Mouse (Mus musculus) left cerebral cortex, postnatal 25 days (tissue): ENCODE data around the gene Pdpk1. TPM values are rescaled to one million over a fixed set of nuclear protein-coding genes. Genes with fewer than 3 reads are reported as not detected.
A peak's percentile ranks its signal among the peaks of the same experiment; 100 is the strongest.

ENCODE experiments used
- DNase-seq, 2 experiments: peaks; one replicate each; pipeline ENCODE4 v3.0.0; 2022; ENCODE audit warnings: low spot score in 2 of 2, mixed read lengths in 1 of 2
- intact Hi-C: fragments of 180-260 bp; cut with DNase I; formaldehyde crosslinking; loops from one replicate; pipeline ENCODE4 v1.15.1; 2025
- total RNA-seq, 2 experiments: library from RNA; stranded (reverse); gene quantifications; 2 replicates each; pipeline ENCODE4 v1.2.3; 2021

Gene Pdpk1
- total RNA-seq, 2 experiments from 2014 or later = 109 to 112 TPM

- no peak for DNase-seq
- intact Hi-C loops = no loop called here
Observed at GRCm38 (mm10) chr17:24056636-24057625, 93.8 kb downstream of the Pdpk1 start.

- DNase-seq = peak in 1 of 2 experiments; percentile 80
- intact Hi-C loops = no loop called here
Observed at GRCm38 (mm10) chr17:24049008-24049407, 101.7 kb downstream of the Pdpk1 start.

- no peak for DNase-seq
- intact Hi-C loops = no loop called here
Observed at GRCm38 (mm10) chr17:24048053-24048452, 102.7 kb downstream of the Pdpk1 start.

- DNase-seq = no peak
- intact Hi-C loops = no loop called here
Observed at GRCm38 (mm10) chr17:24046026-24046425, 104.7 kb downstream of the Pdpk1 start.

GRCm38 (mm10) chr17:24045608-24046007, 105.1 kb downstream of the Pdpk1 start:
- DNase-seq = no peak
- intact Hi-C loops = no loop called here

GRCm38 (mm10) chr17:24044482-24044881, 106.2 kb downstream of the Pdpk1 start:
- no peak for DNase-seq
- intact Hi-C loops = no loop called here

- DNase-seq = no peak
- intact Hi-C loops = no loop called here
Observed at GRCm38 (mm10) chr17:24037844-24038243, 112.9 kb downstream of the Pdpk1 start, which contains the start of gene Prss27. Prss27 (plus strand) TSS chr17:24038144.

- intact Hi-C loops = no loop called here
- DNase-seq = no peak
Observed at GRCm38 (mm10) chr17:24037360-24037759, 113.4 kb downstream of the Pdpk1 start.

GRCm38 (mm10) chr17:24036954-24037353, 113.8 kb downstream of the Pdpk1 start:
- intact Hi-C loops = no loop called here
- DNase-seq = no peak

GRCm38 (mm10) chr17:24035087-24035486, 115.6 kb downstream of the Pdpk1 start:
- intact Hi-C loops = no loop called here
- DNase-seq = no peak

- no peak for DNase-seq
- intact Hi-C loops = no loop called here
Observed at GRCm38 (mm10) chr17:24030551-24030950, 120.2 kb downstream of the Pdpk1 start.

GRCm38 (mm10) chr17:24029477-24029876, 121.2 kb downstream of the Pdpk1 start:
- intact Hi-C loops = no loop called here
- DNase-seq = peak in 1 of 2 experiments; percentile 41

Other genes with a start within 250 kb of the Pdpk1 start
- gene Dcpp3, start 233.5 kb downstream of the Pdpk1 start, total RNA-seq = not detected
- gene Sbp, start 209.3 kb downstream of the Pdpk1 start, total RNA-seq = not detected
- gene Sbpl, start 195.7 kb downstream of the Pdpk1 start, total RNA-seq = not detected
- gene Prss30, start 170.4 kb downstream of the Pdpk1 start, total RNA-seq = under 1 TPM; 0.30 to 0.44 TPM
- gene Prss22, start 152.8 kb downstream of the Pdpk1 start, total RNA-seq = 1 to 10 TPM; 1.2 to 1.6 TPM
- not detected for gene Prss27, start 112.8 kb downstream of the Pdpk1 start, total RNA-seq
- 10 to 100 TPM; 25.7 to 27.0 TPM for gene Kctd5, start 77.4 kb downstream of the Pdpk1 start, total RNA-seq
- gene Amdhd2, start 12.8 kb upstream of the Pdpk1 start, total RNA-seq = 10 to 100 TPM; 25.9 to 28.3 TPM
- 1,000 to 10,000 TPM; 1,342 to 1,424 TPM for gene Atp6v0c, start 18.8 kb upstream of the Pdpk1 start, total RNA-seq
- gene Tbc1d24, start 54.6 kb upstream of the Pdpk1 start, total RNA-seq = 10 to 100 TPM; 63.7 to 68.9 TPM
- 10 to 100 TPM in 1 of 2 experiments, 1 to 10 TPM in 1; 9.8 to 10.8 TPM for gene Ntn3, start 58.6 kb upstream of the Pdpk1 start, total RNA-seq
- gene Tedc2, start 69.9 kb upstream of the Pdpk1 start, total RNA-seq = 1 to 10 TPM; 9.2 to 10.0 TPM
- gene Ccnf, start 100.6 kb upstream of the Pdpk1 start, total RNA-seq = 1 to 10 TPM; 6.5 to 6.9 TPM
- gene Abca17, start 200.1 kb upstream of the Pdpk1 start, total RNA-seq = 1 to 10 TPM; 1.2 to 1.4 TPM
- 10 to 100 TPM; 78.7 to 81.7 TPM for gene Abca3, start 201.0 kb upstream of the Pdpk1 start, total RNA-seq